8 mouse cellular contexts compared by ENCODE assay signal in genomic region chr1:157506995-157507595, GRCm38 (mm10). TPM values are rescaled to one million over a fixed set of nuclear protein-coding genes. Genes with fewer than 3 reads are reported as not detected.
A peak's percentile ranks its signal among the peaks of the same experiment; 100 is the strongest.
DNase-seq lines count a peak whose midpoint lies in the region; ATAC-seq and TF ChIP-seq lines count a peak whose summit lies in the region.

No protein-coding gene starts in this region.

- DNase-seq in adrenal gland, postnatal 10 days, result peak; percentile 61
- DNase-seq in adrenal gland, postnatal 4 days (ENCODE audit: low spot score in 2 of 2), result no peak
- DNase-seq in lung, postnatal 10 days, result peak; percentile 16
- DNase-seq in lung, adult 2 months, result no peak
- peak; percentile 13 for DNase-seq in lung, postnatal 14 days
- no peak for DNase-seq in cerebellum, postnatal 36 days

- H3K4me3 ChIP-seq in lung, adult 2 months (replicated peaks; ENCODE audit: extremely low read depth, low read depth, low read length), result no peak overlapping the region
- H3K4me3 ChIP-seq in hindbrain, embryonic 13.5 days, result no peak overlapping the region

- H3K9ac ChIP-seq in hindbrain, embryonic 13.5 days, result no peak overlapping the region

- no peak for TF ChIP-seq POLR2A in lung, adult 2 months (IDR thresholded peaks at IDR 0.05; ENCODE audit: borderline replicate concordance, extremely low read depth, low read depth, low read length)

- no peak overlapping the region for H3K4me2 ChIP-seq in hindbrain, embryonic 13.5 days

- H3K9me3 ChIP-seq in hindbrain, embryonic 13.5 days, result no peaks in the 10 kb centered on the region

- H3K27ac ChIP-seq in hindbrain, embryonic 13.5 days, result no peak overlapping the region

- ATAC-seq in hindbrain, embryonic 13.5 days (ENCODE audit: low FRiP score), result peak; percentile 54; the same call in 1 of the 2 replicates
- no peak for ATAC-seq in megakaryocyte, adult 5-6 weeks (ENCODE audit: poor library complexity, severe bottlenecking)

- H3K36me3 ChIP-seq in hindbrain, embryonic 13.5 days, result no peaks in the 10 kb centered on the region

- H3K27me3 ChIP-seq in hindbrain, embryonic 13.5 days, result peaks cover 6% of the 10 kb centered on the region

- WGBS in lung, adult 2 months, result 50% methylated on average over 4 of the region's 4 CpGs
- 31% methylated on average over 4 of the region's 4 CpGs for WGBS in hindbrain, embryonic 13.5 days

- TF ChIP-seq CTCF in lung, adult 2 months (IDR thresholded peaks at IDR 0.05; ENCODE audit: insufficient read depth, low read length), result no peak

- no peaks in the 10 kb centered on the region for H3K4me1 ChIP-seq in lung, adult 2 months (ENCODE audit: control insufficient read depth, insufficient read depth, low read length)
- peaks cover 18% of the 10 kb centered on the region for H3K4me1 ChIP-seq in hindbrain, embryonic 13.5 days (replicated peaks)

RNA-seq across cellular contexts. Expression of gene Sec16b, which starts 0.6 kb away (rescaled TPM):
- total RNA-seq in adrenal gland, postnatal 10 days (2021), result 1 to 10 TPM; 4.6 to 6.2 TPM
- total RNA-seq in adrenal gland, postnatal 4 days (2021), result 1 to 10 TPM; 1.8 to 6.3 TPM
- 5.8 and 8.0 TPM in 2 replicates for polyA plus RNA-seq in lung, adult 2 months (2012; rRNA removed)
- polyA plus RNA-seq in hindbrain, embryonic 13.5 days (2015; fragmentation: Nextera tagmentation; extraction: Ambion mirVana), result 0.31 and 0.35 TPM in 2 replicates
- 0.54 and 0.89 TPM in 2 replicates for total RNA-seq in megakaryocyte, adult 5-6 weeks (2015)
- total RNA-seq in megakaryocyte, adult 5-6 weeks (2017), result 0.26 and 0.41 TPM in 2 replicates

RNA-seq across cellular contexts. Expression of gene Cryzl2, which starts 48.7 kb away (rescaled TPM):
- total RNA-seq in adrenal gland, postnatal 10 days (2021), result 10 to 100 TPM; 33.8 to 34.5 TPM
- 10 to 100 TPM; 49.0 to 49.2 TPM for total RNA-seq in adrenal gland, postnatal 4 days (2021)
- 13.3 and 15.0 TPM in 2 replicates for polyA plus RNA-seq in lung, adult 2 months (2012; rRNA removed)
- 6.8 and 8.8 TPM in 2 replicates for polyA plus RNA-seq in hindbrain, embryonic 13.5 days (2015; fragmentation: Nextera tagmentation; extraction: Ambion mirVana)
- 6.0 and 8.4 TPM in 2 replicates for total RNA-seq in megakaryocyte, adult 5-6 weeks (2015)
- 4.7 and 8.0 TPM in 2 replicates for total RNA-seq in megakaryocyte, adult 5-6 weeks (2017)

Comparison
In these comparisons a context has a peak if more than half of its experiments do, and no peak if none do; other contexts are left out.
1. DNase-seq: peak in adrenal gland, postnatal 10 days (single experiment), lung, postnatal 10 days (single experiment) and lung, postnatal 14 days (single experiment); none in adrenal gland, postnatal 4 days (0 of 2), lung, adult 2 months (single experiment) and cerebellum, postnatal 36 days (0 of 2).